Mouse (Mus musculus): ENCODE measurements at regions not wholly inside any gene's neighbourhood (a gene's known extent, or its start where the extent isn't known, plus 50 kb on each side); places are given as distances from the start of the nearest gene placed in this dataset.

- no peak overlapping the region for H3K4me3 ChIP-seq (replicated peaks; ENCODE audit: extremely low read depth, low read depth, low read length)
- 64% methylated on average over 8 of the region's 8 CpGs for WGBS
- no peak for TF ChIP-seq POLR2A (IDR thresholded peaks at IDR 0.05; ENCODE audit: borderline replicate concordance, extremely low read depth, low read depth, low read length)
- no peak for TF ChIP-seq CTCF (IDR thresholded peaks at IDR 0.05; ENCODE audit: insufficient read depth, low read length)
- DNase-seq: no peak
- no peaks in the 10 kb centered on the region for H3K4me1 ChIP-seq (ENCODE audit: control insufficient read depth, insufficient read depth, low read length)
These were observed 103.2 kb downstream of the Gm826 start for GRCm38 (mm10) chr2:160230786-160231185.

- WGBS: 69% methylated on average over 8 of the region's 8 CpGs
- TF ChIP-seq POLR2A (IDR thresholded peaks at IDR 0.05; ENCODE audit: borderline replicate concordance, extremely low read depth, low read depth, low read length): no peak
- TF ChIP-seq CTCF (IDR thresholded peaks at IDR 0.05; ENCODE audit: insufficient read depth, low read length): no peak
- H3K4me3 ChIP-seq (replicated peaks; ENCODE audit: extremely low read depth, low read depth, low read length): no peak overlapping the region
- no peaks in the 10 kb centered on the region for H3K4me1 ChIP-seq (ENCODE audit: control insufficient read depth, insufficient read depth, low read length)
- DNase-seq: no peak
These were observed 105.5 kb downstream of the Gm826 start for GRCm38 (mm10) chr2:160228331-160229035.

DNA sequence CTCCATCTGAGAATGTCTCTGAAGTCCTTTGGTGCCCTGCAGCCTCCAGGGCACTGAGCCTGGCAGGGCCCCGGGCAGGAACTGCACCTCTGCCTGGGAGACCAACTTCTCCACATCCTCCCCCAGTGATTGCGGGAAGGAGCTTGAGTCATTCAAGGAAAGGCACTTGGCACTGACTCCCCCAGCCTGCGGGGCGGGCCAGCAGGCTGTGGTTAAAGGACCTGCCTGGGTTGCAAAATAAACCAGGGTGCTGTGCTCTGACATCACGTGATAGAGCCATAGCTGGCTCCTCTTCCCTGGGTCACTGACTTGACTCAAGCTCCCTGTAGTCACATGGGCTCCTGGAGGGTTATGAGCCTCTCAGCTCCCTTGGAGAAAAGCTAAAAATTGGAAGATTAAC is 108.5 kb downstream of the Gm826 start:
- Histone ChIP-seq H3K4me3 (replicated peaks; ENCODE audit: extremely low read depth, low read depth, low read length) (no peak overlapping the region), H3K4me1 (ENCODE audit: control insufficient read depth, insufficient read depth, low read length) (no peaks in the 10 kb centered on the region)
- WGBS: 29% methylated on average over 5 of the region's 5 CpGs
- TF ChIP-seq POLR2A (IDR thresholded peaks at IDR 0.05; ENCODE audit: borderline replicate concordance, extremely low read depth, low read depth, low read length) (no peak), CTCF (IDR thresholded peaks at IDR 0.05; ENCODE audit: insufficient read depth, low read length) (no peak)
- DNase-seq: no peak

GRCm38 (mm10) chr2:160223366-160223765 is 110.6 kb downstream of the Gm826 start:
- TF ChIP-seq POLR2A (IDR thresholded peaks at IDR 0.05; ENCODE audit: borderline replicate concordance, extremely low read depth, low read depth, low read length) (no peak), CTCF (IDR thresholded peaks at IDR 0.05; ENCODE audit: insufficient read depth, low read length) (no peak)
- H3K4me3 ChIP-seq (replicated peaks; ENCODE audit: extremely low read depth, low read depth, low read length): no peak overlapping the region
- DNase-seq: no peak
- 89% methylated on average over 8 of the region's 8 CpGs for WGBS
- no peaks in the 10 kb centered on the region for H3K4me1 ChIP-seq (ENCODE audit: control insufficient read depth, insufficient read depth, low read length)

DNA sequence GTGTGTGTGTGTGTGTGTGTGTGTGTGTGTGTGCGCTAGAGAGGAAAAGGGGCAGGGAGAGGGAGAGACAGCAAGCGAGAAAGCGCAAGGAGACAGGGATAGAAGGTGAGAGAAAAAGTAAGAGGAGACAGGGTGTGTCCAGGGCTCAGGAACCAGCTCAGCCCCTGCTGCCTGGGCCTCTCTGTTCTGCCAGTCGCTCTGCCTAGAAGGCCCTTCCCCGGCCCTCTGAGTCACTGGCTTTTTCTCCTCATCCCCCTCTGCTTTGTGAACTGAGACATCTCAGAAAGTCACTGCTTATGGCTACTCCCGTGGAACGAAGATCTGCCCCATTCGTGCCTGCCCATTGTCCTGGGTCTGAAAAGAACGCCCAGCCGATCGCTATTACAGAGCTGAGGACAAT is 112.2 kb downstream of the Gm826 start:
- TF ChIP-seq POLR2A (IDR thresholded peaks at IDR 0.05; ENCODE audit: borderline replicate concordance, extremely low read depth, low read depth, low read length) (no peak), CTCF (IDR thresholded peaks at IDR 0.05; ENCODE audit: insufficient read depth, low read length) (no peak)
- WGBS: 83% methylated on average over 11 of the region's 11 CpGs
- H3K4me1 ChIP-seq (ENCODE audit: control insufficient read depth, insufficient read depth, low read length): no peaks in the 10 kb centered on the region
- DNase-seq: no peak
- no peak overlapping the region for H3K4me3 ChIP-seq (replicated peaks; ENCODE audit: extremely low read depth, low read depth, low read length)

- Histone ChIP-seq H3K4me1 (ENCODE audit: control insufficient read depth, insufficient read depth, low read length) (no peaks in the 10 kb centered on the region), H3K4me3 (replicated peaks; ENCODE audit: extremely low read depth, low read depth, low read length) (no peak overlapping the region)
- TF ChIP-seq CTCF (IDR thresholded peaks at IDR 0.05; ENCODE audit: insufficient read depth, low read length): no peak
- TF ChIP-seq POLR2A (IDR thresholded peaks at IDR 0.05; ENCODE audit: borderline replicate concordance, extremely low read depth, low read depth, low read length): no peak
- no peak for DNase-seq
- 19% methylated on average over 7 of the region's 7 CpGs for WGBS
These were observed 113.4 kb downstream of the Gm826 start for GRCm38 (mm10) chr2:160220562-160221021.

DNA sequence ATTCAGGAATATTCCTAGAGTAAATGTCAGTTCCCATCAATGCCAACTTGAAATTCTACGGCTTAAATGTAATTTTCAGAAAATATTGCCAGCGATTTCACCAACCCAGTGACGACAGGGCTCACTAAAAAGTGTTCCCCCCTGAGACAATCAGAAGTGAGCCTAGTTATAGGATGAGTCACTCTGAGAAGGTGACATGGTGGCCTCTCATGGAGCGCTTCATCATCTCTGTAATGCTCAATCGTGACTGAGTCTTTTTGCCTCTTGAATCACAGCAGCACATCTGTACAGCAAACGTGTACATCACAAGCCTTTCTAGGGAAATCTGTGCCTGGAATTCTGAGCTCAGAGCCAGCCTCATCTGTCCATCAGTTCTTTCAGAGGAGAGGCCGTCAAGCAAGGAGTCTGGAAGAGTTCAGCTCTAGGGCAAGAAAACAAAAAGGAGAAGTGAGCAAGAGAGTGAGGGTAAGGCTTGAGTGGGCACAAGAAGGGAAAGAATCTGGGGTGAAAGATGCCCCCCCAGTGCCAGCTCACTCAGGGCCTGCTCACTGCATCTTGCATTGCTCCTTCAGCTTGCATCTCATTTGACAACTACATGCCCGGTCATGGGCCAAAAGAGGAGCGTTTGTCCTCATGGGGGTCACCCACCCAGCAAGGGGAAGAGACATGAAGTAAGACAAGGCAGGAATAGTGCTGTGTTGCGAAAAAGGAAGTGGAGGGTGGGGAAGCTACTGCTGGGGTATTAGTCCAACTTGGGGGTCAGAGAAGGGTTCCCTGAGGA is 119.7 kb downstream of the Gm826 start:
- WGBS: 80% methylated on average over 10 of the region's 10 CpGs
- DNase-seq: no peak

GRCm38 (mm10) chr2:160210507-160210906 is 123.5 kb downstream of the Gm826 start:
- no peaks in the 10 kb centered on the region for H3K4me1 ChIP-seq (ENCODE audit: control insufficient read depth, insufficient read depth, low read length)
- 71% methylated on average over 3 of the region's 3 CpGs for WGBS
- DNase-seq: no peak

More for the DNA sequence above, 119.7 kb downstream of the Gm826 start:
- Histone ChIP-seq H3K4me3 (replicated peaks; ENCODE audit: extremely low read depth, low read depth, low read length) (no peak overlapping the region), H3K4me1 (ENCODE audit: control insufficient read depth, insufficient read depth, low read length) (no peaks in the 10 kb centered on the region)
- TF ChIP-seq POLR2A (IDR thresholded peaks at IDR 0.05; ENCODE audit: borderline replicate concordance, extremely low read depth, low read depth, low read length) (no peak), CTCF (IDR thresholded peaks at IDR 0.05; ENCODE audit: insufficient read depth, low read length) (no peak)

GRCm38 (mm10) chr2:160209589-160210264 is 124.2 kb downstream of the Gm826 start:
- 82% methylated on average over 12 of the region's 12 CpGs for WGBS
- no peak overlapping the region for H3K4me3 ChIP-seq (replicated peaks; ENCODE audit: extremely low read depth, low read depth, low read length)
- no peak for DNase-seq
- TF ChIP-seq POLR2A (IDR thresholded peaks at IDR 0.05; ENCODE audit: borderline replicate concordance, extremely low read depth, low read depth, low read length) (no peak), CTCF (IDR thresholded peaks at IDR 0.05; ENCODE audit: insufficient read depth, low read length) (no peak)
- H3K4me1 ChIP-seq (ENCODE audit: control insufficient read depth, insufficient read depth, low read length): no peaks in the 10 kb centered on the region

More at GRCm38 (mm10) chr2:160210507-160210906, 123.5 kb downstream of the Gm826 start:
- TF ChIP-seq POLR2A (IDR thresholded peaks at IDR 0.05; ENCODE audit: borderline replicate concordance, extremely low read depth, low read depth, low read length) (no peak), CTCF (IDR thresholded peaks at IDR 0.05; ENCODE audit: insufficient read depth, low read length) (no peak)
- H3K4me3 ChIP-seq (replicated peaks; ENCODE audit: extremely low read depth, low read depth, low read length): no peak overlapping the region

All from lung, adult 2 months (tissue).